Mouse (Mus musculus) hindbrain, embryonic 15.5 days (tissue): ENCODE results near the gene Gjb6. TPM values are rescaled to one million over a fixed set of nuclear protein-coding genes. Genes with fewer than 3 reads are reported as not detected.

ENCODE experiments used
- ATAC-seq: fragments of 200-750 bp; cut with Nextera tagmentation; 2 replicates; pipeline ENCODE4 v1.8.0; 2017; ENCODE audit warnings: low read depth, moderate number of reproducible peaks, moderate TSS enrichment; ENCODE audit not compliant: low FRiP score
- H3K27ac ChIP-seq: fragments of 300-500 bp; sonication (generic); replicated peaks from 2 replicates; pipeline ENCODE4 v1.5.1; 2015; ENCODE audit warnings: mild to moderate bottlenecking, inconsistent platforms
- H3K27me3 ChIP-seq: fragments of 300-500 bp; sonication (generic); 2 replicates; pipeline ENCODE4 v1.6.1; 2015; ENCODE audit warnings: control low read depth, inconsistent platforms
- H3K36me3 ChIP-seq: fragments of 300-500 bp; sonication (generic); 2 replicates; pipeline ENCODE4 v1.6.1; 2015; ENCODE audit warnings: control low read depth, inconsistent platforms
- H3K4me1 ChIP-seq: fragments of 300-500 bp; sonication (generic); replicated peaks from 2 replicates; pipeline ENCODE4 v1.6.1; 2015; ENCODE audit warnings: control low read depth, inconsistent platforms
- H3K4me2 ChIP-seq: fragments of 300-500 bp; sonication (generic); 2 replicates; pipeline ENCODE4 v1.6.1; 2015; ENCODE audit warnings: moderate library complexity, mild to moderate bottlenecking, inconsistent platforms
- H3K4me3 ChIP-seq: fragments of 300-500 bp; sonication (generic); 2 replicates; pipeline ENCODE4 v1.5.1; 2015; ENCODE audit warnings: mild to moderate bottlenecking, inconsistent platforms
- H3K9ac ChIP-seq: fragments of 300-500 bp; sonication (generic); 2 replicates; pipeline ENCODE4 v1.6.1; 2015; ENCODE audit warnings: inconsistent platforms
- H3K9me3 ChIP-seq: fragments of 300-500 bp; sonication (generic); 2 replicates; pipeline ENCODE4 v1.6.1; 2016; ENCODE audit warnings: control low read depth, inconsistent platforms
- WGBS: fragments of 180-500 bp; shearing (Covaris S2); methylation state at CpG from one replicate; pipeline ENCODE4 v1.1.7; 2015; 5-methylcytosine and 5-hydroxymethylcytosine counted together
- polyA plus RNA-seq: library from polyadenylated mRNA; unstranded; fragments of >200 nt; fragmentation: Nextera tagmentation; extraction: Ambion mirVana; gene quantifications from 2 replicates; pipeline ENCODE4 v1.2.1, GENCODE M21; 2015

Gjb6 gene
- polyA plus RNA-seq, 1 experiment from 2014 or later: 21.0 TPM

- Histone ChIP-seq H3K36me3 (no peaks in the 10 kb centered on the region), H3K27ac (no peak overlapping the region), H3K4me2 (no peak overlapping the region), H3K4me1 (peaks cover 17% of the 10 kb centered on the region), H3K27me3 (peaks cover 62% of the 10 kb centered on the region), H3K9ac (no peak overlapping the region), H3K4me3 (no peak overlapping the region), H3K9me3 (no peaks in the 10 kb centered on the region)
- 78% methylated on average over 8 of the region's 8 CpGs for WGBS
- ATAC-seq: no peak
Measured at GRCm38 (mm10) chr14:57107091-57107490, 26.3 kb downstream of the Gjb6 start.

GRCm38 (mm10) chr14:57105721-57106120 is 27.7 kb downstream of the Gjb6 start:
- no peak overlapping the region for H3K9ac ChIP-seq
- H3K4me2 ChIP-seq: peak overlapping the region; percentile 100; the same call in 1 of the 2 replicates
- no peak overlapping the region for H3K4me3 ChIP-seq
- H3K4me1 ChIP-seq: peaks cover 17% of the 10 kb centered on the region
- no peaks in the 10 kb centered on the region for H3K36me3 ChIP-seq
- ATAC-seq: no peak
- 46% methylated on average over 11 of the region's 11 CpGs for WGBS
- H3K9me3 ChIP-seq: no peaks in the 10 kb centered on the region
- H3K27me3 ChIP-seq: peaks cover 68% of the 10 kb centered on the region
- H3K27ac ChIP-seq: no peak overlapping the region

GRCm38 (mm10) chr14:57105111-57105510 is 28.3 kb downstream of the Gjb6 start:
- peak overlapping the region; percentile 61; the same call in 1 of the 2 replicates for H3K4me3 ChIP-seq
- 8% methylated on average over 14 of the region's 14 CpGs for WGBS
- no peak overlapping the region for H3K27ac ChIP-seq
- peaks cover 17% of the 10 kb centered on the region for H3K4me1 ChIP-seq
- H3K27me3 ChIP-seq: peaks cover 68% of the 10 kb centered on the region
- H3K9me3 ChIP-seq: no peaks in the 10 kb centered on the region
- no peak for ATAC-seq
- no peak overlapping the region for H3K9ac ChIP-seq
- H3K36me3 ChIP-seq: no peaks in the 10 kb centered on the region
- peak overlapping the region; percentile 100 for H3K4me2 ChIP-seq

DNA sequence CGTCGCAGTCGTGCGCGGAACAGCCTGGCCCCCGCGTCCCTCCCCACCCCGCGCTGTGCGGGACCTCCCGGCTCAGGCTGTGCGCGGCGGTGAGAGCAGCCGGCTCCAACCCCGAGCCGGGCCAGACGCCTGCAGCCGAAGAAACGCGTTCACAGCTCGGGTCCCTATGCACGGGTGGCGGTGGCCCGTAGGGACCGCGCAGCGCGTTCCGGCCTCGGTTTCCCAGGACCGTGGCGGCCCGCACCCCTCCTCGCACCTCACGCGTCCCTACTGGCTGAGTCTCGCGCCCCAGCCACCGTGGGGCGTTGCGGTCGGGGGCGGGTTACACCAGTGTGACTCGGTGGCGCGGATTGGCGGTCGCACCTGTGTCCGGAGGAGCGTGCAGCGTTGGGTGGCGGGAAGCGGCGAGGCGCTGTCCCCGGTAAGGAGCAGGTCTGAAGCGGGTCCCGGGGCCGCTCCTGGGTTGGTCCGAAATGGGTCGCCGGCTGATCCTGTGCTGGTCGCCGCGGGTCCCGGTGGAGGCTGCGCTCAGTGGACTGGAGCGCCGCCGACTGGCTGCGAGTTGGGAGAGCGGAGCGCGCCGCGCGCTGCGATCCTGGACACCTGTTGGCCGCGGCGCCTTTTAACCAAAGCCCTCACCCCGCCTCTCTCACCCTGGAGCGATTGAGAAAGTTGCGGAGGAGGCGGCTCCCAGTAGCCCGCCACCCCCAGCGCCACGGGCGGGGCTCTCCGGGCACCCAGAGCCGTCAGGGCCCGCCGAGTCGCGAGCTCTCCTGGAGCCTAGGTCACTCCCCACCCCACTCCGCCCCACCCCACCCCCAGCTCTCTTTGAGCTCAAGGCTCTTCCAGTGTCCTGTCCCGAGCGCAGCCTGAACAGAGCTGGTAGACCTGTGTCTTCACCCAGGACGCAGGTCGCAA is 29.0 kb downstream of the Gjb6 start, which contains the start of gene Gjb2:
Gene Gjb2, minus strand, starts transcription at position 597 of the 918 bp plus-strand sequence.
- H3K27ac ChIP-seq: no peak within 1 kb of the TSS
- ATAC-seq: peak; percentile 79
- peak within 1 kb of the TSS; percentile 100 for H3K4me2 ChIP-seq
- no peaks in the 10 kb centered on the region for H3K36me3 ChIP-seq
- H3K4me1 ChIP-seq: peaks cover 17% of the 10 kb centered on the region
- H3K27me3 ChIP-seq: peaks cover 68% of the 10 kb centered on the region
- H3K9me3 ChIP-seq: no peaks in the 10 kb centered on the region
- WGBS: under 1% methylated on average over 96 of the region's 101 CpGs
- peak within 1 kb of the TSS; percentile 61 for H3K4me3 ChIP-seq
- H3K9ac ChIP-seq: peak within 1 kb of the TSS; percentile 50

- Histone ChIP-seq H3K27ac (no peak overlapping the region), H3K4me2 (peak overlapping the region; percentile 100), H3K27me3 (peaks cover 68% of the 10 kb centered on the region), H3K36me3 (no peaks in the 10 kb centered on the region), H3K9ac (peak overlapping the region; percentile 50), H3K9me3 (no peaks in the 10 kb centered on the region), H3K4me1 (peaks cover 17% of the 10 kb centered on the region), H3K4me3 (peak overlapping the region; percentile 61)
- ATAC-seq: no peak
- WGBS: 3% methylated on average over 22 of the region's 22 CpGs
Measured at GRCm38 (mm10) chr14:57103711-57104105, 29.7 kb downstream of the Gjb6 start.

GRCm38 (mm10) chr14:57103121-57103520 is 30.3 kb downstream of the Gjb6 start:
- whole genome bisulfite sequencing: 56% methylated on average over 6 of the region's 6 CpGs
- no peak for ATAC-seq
- H3K4me2 ChIP-seq: peak overlapping the region; percentile 100; the same call in 1 of the 2 replicates

GRCm38 (mm10) chr14:57101623-57102022 is 31.8 kb downstream of the Gjb6 start:
- H3K4me2 ChIP-seq: no peak overlapping the region
- H3K9ac ChIP-seq: no peak overlapping the region
- no peaks in the 10 kb centered on the region for H3K36me3 ChIP-seq
- H3K4me3 ChIP-seq: no peak overlapping the region
- peaks cover 51% of the 10 kb centered on the region for H3K27me3 ChIP-seq
- no peaks in the 10 kb centered on the region for H3K9me3 ChIP-seq
- H3K4me1 ChIP-seq: peaks cover 17% of the 10 kb centered on the region
- WGBS: 88% methylated on average over 7 of the region's 7 CpGs
- H3K27ac ChIP-seq: no peak overlapping the region
- ATAC-seq: no peak

More at GRCm38 (mm10) chr14:57103121-57103520, 30.3 kb downstream of the Gjb6 start:
- Histone ChIP-seq H3K27me3 (peaks cover 66% of the 10 kb centered on the region), H3K4me3 (peak overlapping the region; percentile 61; the same call in 1 of the 2 replicates), H3K4me1 (peaks cover 17% of the 10 kb centered on the region), H3K9ac (no peak overlapping the region), H3K27ac (no peak overlapping the region), H3K36me3 (no peaks in the 10 kb centered on the region), H3K9me3 (no peaks in the 10 kb centered on the region)

GRCm38 (mm10) chr14:57095855-57096254 is 37.6 kb downstream of the Gjb6 start:
- Histone ChIP-seq H3K9ac (no peak overlapping the region), H3K4me3 (no peak overlapping the region), H3K27me3 (no peaks in the 10 kb centered on the region), H3K4me1 (no peaks in the 10 kb centered on the region), H3K9me3 (no peaks in the 10 kb centered on the region), H3K36me3 (no peaks in the 10 kb centered on the region), H3K4me2 (no peak overlapping the region), H3K27ac (no peak overlapping the region)
- WGBS: 83% methylated on average over 4 of the region's 4 CpGs
- no peak for ATAC-seq

- Histone ChIP-seq H3K9me3 (no peaks in the 10 kb centered on the region), H3K27me3 (no peaks in the 10 kb centered on the region), H3K4me3 (no peak overlapping the region), H3K4me1 (no peaks in the 10 kb centered on the region), H3K9ac (no peak overlapping the region), H3K36me3 (no peaks in the 10 kb centered on the region), H3K4me2 (no peak overlapping the region), H3K27ac (no peak overlapping the region)
- ATAC-seq: no peak
- WGBS: 9% methylated on average over 8 of the region's 8 CpGs
Measured at GRCm38 (mm10) chr14:57093029-57093428, 40.4 kb downstream of the Gjb6 start.

DNA sequence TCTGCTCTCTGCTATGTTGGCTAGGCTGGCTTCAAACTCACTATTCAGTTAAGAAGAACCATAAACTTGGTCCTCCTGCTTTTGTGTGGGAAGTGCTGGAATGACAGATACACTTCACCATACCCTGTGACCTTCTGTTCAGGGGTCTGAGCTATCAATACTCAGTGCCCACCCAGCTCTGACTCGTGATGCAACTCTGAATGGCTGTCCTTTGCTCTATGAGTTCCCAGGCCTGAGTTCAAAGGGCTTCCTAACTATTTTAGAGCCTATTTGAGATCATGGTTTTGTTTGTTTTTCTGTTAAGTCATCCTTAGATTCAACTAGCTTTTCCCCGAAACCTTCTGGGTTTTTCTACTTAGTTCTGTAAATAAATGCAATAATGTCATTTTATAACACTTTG is 43.4 kb downstream of the Gjb6 start:
- no peak overlapping the region for H3K4me2 ChIP-seq
- 73% methylated on average over 2 of the region's 2 CpGs for WGBS
- H3K9me3 ChIP-seq: no peaks in the 10 kb centered on the region
- H3K36me3 ChIP-seq: no peaks in the 10 kb centered on the region
- no peak overlapping the region for H3K27ac ChIP-seq
- no peak overlapping the region for H3K9ac ChIP-seq
- no peaks in the 10 kb centered on the region for H3K4me1 ChIP-seq
- no peak for ATAC-seq
- H3K27me3 ChIP-seq: no peaks in the 10 kb centered on the region
- no peak overlapping the region for H3K4me3 ChIP-seq

- Histone ChIP-seq H3K4me2 (no peak overlapping the region), H3K27me3 (no peaks in the 10 kb centered on the region), H3K9ac (no peak overlapping the region), H3K4me3 (no peak overlapping the region), H3K4me1 (no peaks in the 10 kb centered on the region), H3K36me3 (no peaks in the 10 kb centered on the region), H3K9me3 (no peaks in the 10 kb centered on the region), H3K27ac (no peak overlapping the region)
- WGBS: 89% methylated on average over 7 of the region's 7 CpGs
- no peak for ATAC-seq
Measured at GRCm38 (mm10) chr14:57089107-57089506, 44.3 kb downstream of the Gjb6 start.

GRCm38 (mm10) chr14:57084180-57084668 is 49.2 kb downstream of the Gjb6 start:
- no peak overlapping the region for H3K4me3 ChIP-seq
- H3K36me3 ChIP-seq: no peaks in the 10 kb centered on the region
- H3K4me2 ChIP-seq: no peak overlapping the region
- no peaks in the 10 kb centered on the region for H3K9me3 ChIP-seq
- H3K4me1 ChIP-seq: no peaks in the 10 kb centered on the region
- 78% methylated on average over 11 of the region's 11 CpGs for WGBS
- ATAC-seq: no peak
- no peak overlapping the region for H3K27ac ChIP-seq
- no peaks in the 10 kb centered on the region for H3K27me3 ChIP-seq
- H3K9ac ChIP-seq: no peak overlapping the region
